Mouse (Mus musculus) urinary bladder, postnatal 4 days (tissue): ENCODE results near the gene Olfr998.
"Not testable (repeated sequence)": the region's sequence is repeated elsewhere in the genome, so short reads cannot be mapped to it uniquely, and the experiment has no call there.

ENCODE experiments used
- DNase-seq, 2 experiments: peaks; one replicate each; pipeline ENCODE4 v3.0.0; 2021 to 2022; ENCODE audit warnings: low spot score in 2 of 2

The Olfr998 gene

GRCm38 (mm10) chr2:85588648-85589047 is at the start of gene Olfr998:
Gene Olfr998, plus strand, starts transcription at chr2:85588948.
- not testable (repeated sequence) for DNase-seq

DNA sequence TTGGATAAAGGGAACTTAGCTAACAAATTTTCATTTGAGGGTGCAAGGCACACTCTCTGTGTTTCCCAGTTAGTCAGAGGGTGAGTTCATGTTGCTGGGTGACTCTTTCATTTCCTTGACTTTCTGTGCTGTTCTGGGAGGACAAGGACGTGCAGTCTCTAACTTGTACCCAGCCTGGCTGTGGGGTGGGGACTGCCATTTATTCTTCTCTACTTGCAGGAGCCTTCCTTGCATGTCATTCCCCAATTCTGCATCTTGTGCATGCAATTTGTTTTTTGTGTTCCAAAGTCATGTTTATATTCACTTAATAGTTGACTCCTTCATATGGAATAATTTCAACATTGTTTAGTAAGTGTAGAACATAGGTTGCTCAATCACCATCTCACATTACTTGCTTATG is 33.9 kb upstream of the Olfr998 start:
- no peak for DNase-seq

GRCm38 (mm10) chr2:85560226-85560625 is 28.5 kb upstream of the Olfr998 start:
- DNase-seq: no peak

DNA sequence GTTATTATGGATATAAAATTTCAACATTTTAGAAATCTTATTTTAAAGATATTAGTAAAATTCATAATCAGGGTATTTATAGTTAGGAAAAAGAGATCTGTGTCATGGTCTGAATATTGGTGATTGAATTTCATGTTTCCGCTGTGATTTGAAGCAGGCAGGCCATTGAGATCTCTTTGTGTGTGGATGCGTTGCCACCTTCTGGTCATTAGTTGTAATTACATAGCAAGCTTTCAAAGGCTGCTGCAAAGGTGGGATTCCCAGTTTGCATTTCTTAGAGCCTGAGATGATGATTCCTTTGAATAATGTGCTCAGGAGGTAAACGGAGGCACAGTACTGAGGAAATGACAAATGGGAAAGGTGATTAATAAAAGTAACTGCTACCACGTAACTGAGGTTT is 27.6 kb upstream of the Olfr998 start:
- no peak for DNase-seq

DNA sequence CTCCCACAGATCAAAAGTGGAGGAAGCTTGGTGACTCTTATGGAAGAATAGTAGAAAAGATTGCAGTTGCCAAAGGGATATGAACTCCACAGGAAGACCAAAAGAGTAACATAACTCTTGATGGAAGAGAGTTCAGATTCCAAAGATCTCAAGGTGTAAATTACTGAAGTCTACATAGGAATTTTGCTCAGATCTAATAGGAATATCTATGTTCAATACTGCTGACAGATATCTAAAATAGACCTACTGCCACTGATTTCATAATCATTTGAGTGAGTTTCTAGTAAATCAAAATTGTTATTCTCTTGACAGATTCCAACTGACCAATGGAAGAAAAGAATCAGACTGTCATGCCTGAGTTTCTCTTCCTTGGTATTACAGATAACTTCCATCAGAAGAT is 9.8 kb upstream of the Olfr998 start, which contains the start of gene Olfr996:
Olfr996 (plus strand) TSS at position 301 of the 400 bp plus-strand sequence.
- no peak for DNase-seq

DNA sequence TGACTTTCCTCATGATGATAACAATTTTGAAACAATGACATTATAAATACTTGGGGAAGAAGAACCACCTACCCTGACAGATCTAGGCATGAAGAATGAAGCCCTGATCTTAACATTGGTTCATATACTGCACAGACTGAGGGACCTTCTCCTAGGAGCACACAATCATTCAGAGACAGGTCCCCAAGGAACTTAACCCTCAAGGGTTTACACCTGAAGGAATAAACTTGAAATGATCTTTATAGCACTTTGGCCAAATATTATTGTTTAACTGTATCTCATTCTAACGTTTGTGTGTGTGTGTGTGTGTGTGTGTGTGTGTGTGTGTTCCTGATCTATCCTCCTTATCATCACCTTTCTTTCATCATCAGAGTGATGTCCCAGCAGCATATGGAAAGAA is 23.1 kb downstream of the Olfr998 start, which contains the start of gene Olfr1000:
Olfr1000 (minus strand) TSS at position 101 of the 400 bp plus-strand sequence.
- DNase-seq: no peak
